Mouse (Mus musculus) T-helper 1 cell (primary cell): ENCODE data around the gene Wars2.

ENCODE experiments used
- in situ Hi-C: fragments of 300-600 bp; cut with MboI, MseI; formaldehyde crosslinking; loops from one replicate; pipeline ENCODE4 v1.15.1; 2025; ENCODE audit warnings: high pct_unique_total_duplicates

Gene Wars2

GRCm38 (mm10) chr3:99247996-99248801, 107.3 kb downstream of the Wars2 start:
- in situ Hi-C loops: no loop called here

GRCm38 (mm10) chr3:99248831-99249550, 108.1 kb downstream of the Wars2 start:
- in situ Hi-C loops: no loop called here

GRCm38 (mm10) chr3:99249551-99249870, 108.6 kb downstream of the Wars2 start:
- in situ Hi-C loops: no loop called here

- in situ Hi-C loops: no loop called here
These were observed 109.0 kb downstream of the Wars2 start for GRCm38 (mm10) chr3:99249906-99250305.

- in situ Hi-C loops: no loop called here
These were observed 110.7 kb downstream of the Wars2 start for GRCm38 (mm10) chr3:99251271-99252165.

GRCm38 (mm10) chr3:99252461-99253091, 111.7 kb downstream of the Wars2 start:
- in situ Hi-C loops: no loop called here

- in situ Hi-C loops: no loop called here
These were observed 112.2 kb downstream of the Wars2 start for GRCm38 (mm10) chr3:99253092-99253488.

GRCm38 (mm10) chr3:99253497-99254451, 112.9 kb downstream of the Wars2 start:
- in situ Hi-C loops: no loop called here

- in situ Hi-C loops: no loop called here
These were observed 113.8 kb downstream of the Wars2 start for GRCm38 (mm10) chr3:99254559-99255151.

- in situ Hi-C loops: no loop called here
These were observed 114.8 kb downstream of the Wars2 start for GRCm38 (mm10) chr3:99255411-99256365.

GRCm38 (mm10) chr3:99256366-99256750, 115.5 kb downstream of the Wars2 start:
- in situ Hi-C loops: no loop called here

- in situ Hi-C loops: no loop called here
These were observed 115.9 kb downstream of the Wars2 start for GRCm38 (mm10) chr3:99256766-99257165.

- in situ Hi-C loops: no loop called here
These were observed 117.0 kb downstream of the Wars2 start for GRCm38 (mm10) chr3:99257586-99258577.

- in situ Hi-C loops: no loop called here
These were observed 118.9 kb downstream of the Wars2 start for GRCm38 (mm10) chr3:99259741-99260270.

GRCm38 (mm10) chr3:99260395-99260794, 119.5 kb downstream of the Wars2 start:
- in situ Hi-C loops: no loop called here

- in situ Hi-C loops: no loop called here
These were observed 120.5 kb downstream of the Wars2 start for GRCm38 (mm10) chr3:99261371-99261791.

GRCm38 (mm10) chr3:99261986-99262385, 121.1 kb downstream of the Wars2 start:
- in situ Hi-C loops: no loop called here
